Mouse (Mus musculus) thymus, postnatal 36 days (tissue): ENCODE data around the gene Cdh15.

Experiments
- DNase-seq, 2 experiments: peaks; one replicate each; pipeline ENCODE4 v3.0.0; 2022; ENCODE audit warnings: mixed read lengths in 2 of 2

Gene Cdh15

GRCm38 (mm10) chr8:122847829-122848561 is at the start of gene Cdh15:
Gene Cdh15, plus strand, starts transcription at chr8:122847966.
- peak; percentile 30 to 55 for DNase-seq

- DNase-seq = no peak
These were observed 43.6 kb upstream of the Cdh15 start for GRCm38 (mm10) chr8:122803906-122804761.

GRCm38 (mm10) chr8:122805349-122805748 is 42.4 kb upstream of the Cdh15 start:
- no peak for DNase-seq

GRCm38 (mm10) chr8:122806956-122807538 is 40.7 kb upstream of the Cdh15 start:
- peak; percentile 48 to 71 for DNase-seq

GRCm38 (mm10) chr8:122807907-122808306 is 39.9 kb upstream of the Cdh15 start:
- DNase-seq = no peak

- DNase-seq = no peak
These were observed 37.4 kb upstream of the Cdh15 start for GRCm38 (mm10) chr8:122810376-122810775.

GRCm38 (mm10) chr8:122811870-122812494 is 35.8 kb upstream of the Cdh15 start:
- no peak for DNase-seq

- peak; percentile 48 to 53 for DNase-seq
These were observed 35.0 kb upstream of the Cdh15 start for GRCm38 (mm10) chr8:122812610-122813250.

- DNase-seq = no peak
These were observed 33.2 kb upstream of the Cdh15 start for GRCm38 (mm10) chr8:122814608-122815007.

GRCm38 (mm10) chr8:122816965-122817364 is 30.8 kb upstream of the Cdh15 start:
- no peak for DNase-seq

- DNase-seq = no peak
These were observed 29.9 kb upstream of the Cdh15 start for GRCm38 (mm10) chr8:122817724-122818496.

GRCm38 (mm10) chr8:122819776-122820175 is 28.0 kb upstream of the Cdh15 start:
- DNase-seq = no peak

- DNase-seq = no peak
These were observed 23.2 kb upstream of the Cdh15 start for GRCm38 (mm10) chr8:122824571-122824970.

- DNase-seq = no peak
These were observed 22.8 kb upstream of the Cdh15 start for GRCm38 (mm10) chr8:122824986-122825385.

- no peak for DNase-seq
These were observed 22.4 kb upstream of the Cdh15 start for GRCm38 (mm10) chr8:122825408-122825807.

- no peak for DNase-seq
These were observed 18.4 kb upstream of the Cdh15 start for GRCm38 (mm10) chr8:122829396-122829795.

- peak; percentile 91 to 97 for DNase-seq
These were observed 17.3 kb upstream of the Cdh15 start for GRCm38 (mm10) chr8:122830349-122831061.

GRCm38 (mm10) chr8:122834416-122834815 is 13.3 kb upstream of the Cdh15 start:
- DNase-seq = no peak

GRCm38 (mm10) chr8:122834971-122835370 is 12.8 kb upstream of the Cdh15 start:
- peak; percentile 69 to 72 for DNase-seq

GRCm38 (mm10) chr8:122836199-122836598 is 11.6 kb upstream of the Cdh15 start:
- DNase-seq = no peak

GRCm38 (mm10) chr8:122836696-122837095 is 11.1 kb upstream of the Cdh15 start:
- no peak for DNase-seq
